Mouse (Mus musculus) layer of hippocampus, adult 11-12 months (tissue): Measurements from ENCODE around the gene Ttc38.

Source experiments
- DNase-seq: peaks from one replicate; pipeline ENCODE4 v3.0.0; 2022; ENCODE audit warnings: low spot score

Gene Ttc38

DNA sequence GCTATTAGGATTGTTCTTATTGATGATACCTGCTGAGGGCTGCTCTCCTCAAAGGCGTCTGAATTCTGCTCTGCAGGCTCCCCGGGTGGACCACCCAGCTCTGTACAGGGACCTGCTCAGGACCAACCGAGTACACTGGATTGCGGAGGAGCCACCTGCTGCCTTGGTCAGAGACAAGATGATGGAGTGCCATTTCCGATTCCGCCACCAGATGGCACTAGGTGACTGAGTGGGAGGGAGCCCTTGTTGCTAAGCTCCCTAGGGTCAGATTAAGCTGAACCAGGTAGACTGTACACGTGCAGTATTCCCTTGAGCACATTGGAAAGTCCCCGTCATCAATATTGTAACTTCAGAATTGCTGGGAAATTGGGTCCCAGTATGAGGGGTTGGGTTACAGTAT is 64.2 kb downstream of the Ttc38 start:
- DNase-seq = peak; percentile 85

DNA sequence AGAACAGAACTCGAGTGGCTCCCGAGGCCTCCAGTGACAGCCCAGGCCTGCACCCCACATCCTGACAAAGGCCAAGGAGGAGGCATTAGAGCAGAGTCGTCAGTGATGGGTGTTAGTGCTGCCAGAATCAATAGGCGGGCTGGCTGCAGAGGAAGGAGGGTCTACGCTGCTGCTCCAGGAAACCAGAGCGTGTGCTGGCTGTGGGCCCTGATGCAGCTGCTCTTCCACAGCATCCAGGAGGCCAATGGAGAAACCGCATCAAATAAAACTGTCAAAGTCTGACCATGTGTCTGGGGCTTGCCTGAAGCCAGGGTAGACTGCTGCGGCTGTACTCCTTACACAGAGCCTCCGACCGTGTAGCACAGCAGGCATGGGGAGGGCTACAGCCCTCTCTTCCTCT is 65.0 kb downstream of the Ttc38 start:
- no peak for DNase-seq

- DNase-seq = no peak
Observed at GRCm38 (mm10) chr15:85899396-85899795, 67.3 kb downstream of the Ttc38 start.

GRCm38 (mm10) chr15:85900318-85900717 is 68.2 kb downstream of the Ttc38 start:
- DNase-seq = no peak

DNA sequence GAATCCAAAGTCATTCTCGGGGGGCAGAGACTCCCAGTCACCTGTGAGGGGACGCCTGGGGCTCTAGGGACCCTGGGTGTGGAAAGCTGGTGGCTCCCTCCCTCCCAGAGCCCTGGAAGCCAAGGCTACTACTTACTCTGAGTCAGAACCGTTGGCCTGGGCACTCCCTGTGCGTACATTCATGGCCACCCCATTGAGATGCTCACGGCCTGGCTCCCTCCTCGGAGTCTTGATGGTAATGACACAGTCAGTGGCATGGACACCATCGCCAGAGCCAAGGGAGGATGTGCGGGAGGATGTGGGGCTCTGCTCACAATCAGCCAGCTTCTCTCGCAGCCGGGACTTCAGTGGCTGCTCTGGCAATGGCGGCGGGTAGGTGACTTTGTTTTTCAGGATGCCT is 68.7 kb downstream of the Ttc38 start:
- DNase-seq = no peak

- DNase-seq = no peak
Observed at GRCm38 (mm10) chr15:85902505-85902904, 70.4 kb downstream of the Ttc38 start.

GRCm38 (mm10) chr15:85903826-85904225 is 71.7 kb downstream of the Ttc38 start:
- no peak for DNase-seq
